Mouse (Mus musculus): ENCODE results near the gene Lysmd1. TPM values are rescaled to one million over a fixed set of nuclear protein-coding genes. Genes with fewer than 3 reads are reported as not detected.

The Lysmd1 gene
- total and polyA plus RNA-seq, 2 experiments, result 6.1 to 7.0 TPM

GRCm38 (mm10) chr3:95161041-95161551 lies 27.2 kb downstream of the Lysmd1 start:
- peaks cover 3% of the 10 kb centered on the region for H3K4me1 ChIP-seq (ENCODE audit: control insufficient read depth, insufficient read depth, low read length)
- H3K79me2 ChIP-seq (ENCODE audit: control insufficient read depth, insufficient read depth, low read length), result no peaks in the 10 kb centered on the region
- H3K27ac ChIP-seq (replicated peaks; ENCODE audit: insufficient read depth, low read depth, low read length), result no peak overlapping the region
- H3K27me3 ChIP-seq (ENCODE audit: control insufficient read depth, insufficient read depth, low read length), result peaks cover 5% of the 10 kb centered on the region; the same call in 1 of the 2 replicates
- peak overlapping the region; percentile 6; the same call in 1 of the 2 replicates for H3K9ac ChIP-seq (ENCODE audit: low read depth, low read length)
- TF ChIP-seq POLR2A (IDR thresholded peaks at IDR 0.05; ENCODE audit: extremely low read depth, insufficient read depth, low read length) (no peak), CTCF (IDR thresholded peaks at IDR 0.05; ENCODE audit: low read depth, low read length) (no peak)
- DNase-seq (ENCODE audit: extremely low read depth, low read depth, low spot score), result no peak
- 9% methylated on average over 30 of the region's 30 CpGs for WGBS
- no peaks in the 10 kb centered on the region for H3K36me3 ChIP-seq (ENCODE audit: control insufficient read depth, insufficient read depth, low read length)
- H3K4me3 ChIP-seq (ENCODE audit: insufficient read depth, low read depth, low read length), result peak overlapping the region; percentile 63

GRCm38 (mm10) chr3:95161618-95162344 lies 27.9 kb downstream of the Lysmd1 start:
- Histone ChIP-seq H3K27me3 (ENCODE audit: control insufficient read depth, insufficient read depth, low read length) (peaks cover 5% of the 10 kb centered on the region; the same call in 1 of the 2 replicates), H3K9ac (ENCODE audit: low read depth, low read length) (0 out of 2 replicates have a peak overlapping the region, but pooled peaks have one; percentile 25), H3K27ac (replicated peaks; ENCODE audit: insufficient read depth, low read depth, low read length) (no peak overlapping the region), H3K4me3 (ENCODE audit: insufficient read depth, low read depth, low read length) (peak overlapping the region; percentile 63), H3K79me2 (ENCODE audit: control insufficient read depth, insufficient read depth, low read length) (no peaks in the 10 kb centered on the region), H3K4me1 (ENCODE audit: control insufficient read depth, insufficient read depth, low read length) (peaks cover 3% of the 10 kb centered on the region), H3K36me3 (ENCODE audit: control insufficient read depth, insufficient read depth, low read length) (no peaks in the 10 kb centered on the region)
- DNase-seq (ENCODE audit: extremely low read depth, low read depth, low spot score), result no peak
- TF ChIP-seq CTCF (IDR thresholded peaks at IDR 0.05; ENCODE audit: low read depth, low read length), result no peak
- TF ChIP-seq POLR2A (IDR thresholded peaks at IDR 0.05; ENCODE audit: extremely low read depth, insufficient read depth, low read length), result no peak
- 36% methylated on average over 9 of the region's 9 CpGs for whole genome bisulfite sequencing

GRCm38 (mm10) chr3:95162345-95162628 lies 28.4 kb downstream of the Lysmd1 start:
- Histone ChIP-seq H3K27me3 (ENCODE audit: control insufficient read depth, insufficient read depth, low read length) (peaks cover 5% of the 10 kb centered on the region; the same call in 1 of the 2 replicates), H3K4me3 (ENCODE audit: insufficient read depth, low read depth, low read length) (no peak overlapping the region), H3K4me1 (ENCODE audit: control insufficient read depth, insufficient read depth, low read length) (peaks cover 3% of the 10 kb centered on the region), H3K79me2 (ENCODE audit: control insufficient read depth, insufficient read depth, low read length) (no peaks in the 10 kb centered on the region), H3K36me3 (ENCODE audit: control insufficient read depth, insufficient read depth, low read length) (no peaks in the 10 kb centered on the region), H3K9ac (ENCODE audit: low read depth, low read length) (no peak overlapping the region), H3K27ac (replicated peaks; ENCODE audit: insufficient read depth, low read depth, low read length) (no peak overlapping the region)
- 52% methylated on average over 2 of the region's 2 CpGs for WGBS
- DNase-seq (ENCODE audit: extremely low read depth, low read depth, low spot score), result no peak
- no peak for TF ChIP-seq CTCF (IDR thresholded peaks at IDR 0.05; ENCODE audit: low read depth, low read length)
- no peak for TF ChIP-seq POLR2A (IDR thresholded peaks at IDR 0.05; ENCODE audit: extremely low read depth, insufficient read depth, low read length)

- peaks cover 5% of the 10 kb centered on the region; the same call in 1 of the 2 replicates for H3K27me3 ChIP-seq (ENCODE audit: control insufficient read depth, insufficient read depth, low read length)
- 75% methylated on average over 11 of the region's 11 CpGs for WGBS
- TF ChIP-seq CTCF (IDR thresholded peaks at IDR 0.05; ENCODE audit: low read depth, low read length) (no peak), POLR2A (IDR thresholded peaks at IDR 0.05; ENCODE audit: extremely low read depth, insufficient read depth, low read length) (no peak)
- H3K4me1 ChIP-seq (ENCODE audit: control insufficient read depth, insufficient read depth, low read length), result peaks cover 3% of the 10 kb centered on the region
- H3K79me2 ChIP-seq (ENCODE audit: control insufficient read depth, insufficient read depth, low read length), result no peaks in the 10 kb centered on the region
- no peak overlapping the region for H3K4me3 ChIP-seq (ENCODE audit: insufficient read depth, low read depth, low read length)
- peak; percentile 26 for DNase-seq (ENCODE audit: extremely low read depth, low read depth, low spot score)
- no peak overlapping the region for H3K9ac ChIP-seq (ENCODE audit: low read depth, low read length)
- no peaks in the 10 kb centered on the region for H3K36me3 ChIP-seq (ENCODE audit: control insufficient read depth, insufficient read depth, low read length)
- H3K27ac ChIP-seq (replicated peaks; ENCODE audit: insufficient read depth, low read depth, low read length), result peak overlapping the region; percentile 25; the same call in 1 of the 2 replicates
Observed at GRCm38 (mm10) chr3:95163419-95164255, 29.7 kb downstream of the Lysmd1 start.

- H3K4me1 ChIP-seq (ENCODE audit: control insufficient read depth, insufficient read depth, low read length), result peaks cover 3% of the 10 kb centered on the region
- TF ChIP-seq POLR2A (IDR thresholded peaks at IDR 0.05; ENCODE audit: extremely low read depth, insufficient read depth, low read length), result no peak
- TF ChIP-seq CTCF (IDR thresholded peaks at IDR 0.05; ENCODE audit: low read depth, low read length), result no peak
- DNase-seq (ENCODE audit: extremely low read depth, low read depth, low spot score), result no peak
- H3K36me3 ChIP-seq (ENCODE audit: control insufficient read depth, insufficient read depth, low read length), result no peaks in the 10 kb centered on the region
- no peaks in the 10 kb centered on the region for H3K79me2 ChIP-seq (ENCODE audit: control insufficient read depth, insufficient read depth, low read length)
- H3K27ac ChIP-seq (replicated peaks; ENCODE audit: insufficient read depth, low read depth, low read length), result no peak overlapping the region
- 84% methylated on average over 4 of the region's 5 CpGs for WGBS
- peaks cover 5% of the 10 kb centered on the region; the same call in 1 of the 2 replicates for H3K27me3 ChIP-seq (ENCODE audit: control insufficient read depth, insufficient read depth, low read length)
- no peak overlapping the region for H3K9ac ChIP-seq (ENCODE audit: low read depth, low read length)
- H3K4me3 ChIP-seq (ENCODE audit: insufficient read depth, low read depth, low read length), result no peak overlapping the region
Observed at GRCm38 (mm10) chr3:95164256-95164550, 30.3 kb downstream of the Lysmd1 start.
